Mouse (Mus musculus): Measurements from ENCODE around the gene Gm10428. TPM values are rescaled to one million over a fixed set of nuclear protein-coding genes. Genes with fewer than 3 reads are reported as not detected.

Gm10428 gene
- not detected for polyA plus RNA-seq (2017; shearing (Covaris generic))

DNA sequence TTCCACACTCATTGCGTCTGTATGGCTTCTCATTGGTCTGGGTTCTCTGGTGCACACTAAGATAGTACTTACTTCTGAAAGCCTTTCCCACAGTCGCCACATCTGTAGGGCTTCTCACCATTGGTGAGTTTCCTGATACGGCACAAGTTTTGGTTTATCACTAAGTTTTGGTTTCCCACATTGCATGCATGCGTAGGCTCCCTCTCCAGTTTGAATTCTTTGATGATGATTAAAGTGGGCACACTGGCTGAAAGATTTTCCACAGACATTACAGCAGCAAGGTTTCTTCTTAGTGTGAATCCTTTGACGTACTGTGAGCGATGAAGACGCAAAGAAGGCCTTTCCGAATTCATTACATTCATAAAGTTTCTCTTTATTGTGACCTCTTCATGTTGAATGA lies at the start of gene Gm10428:
Gene Gm10428, plus strand, starts transcription at position 321 of the 400 bp plus-strand sequence.

DNA sequence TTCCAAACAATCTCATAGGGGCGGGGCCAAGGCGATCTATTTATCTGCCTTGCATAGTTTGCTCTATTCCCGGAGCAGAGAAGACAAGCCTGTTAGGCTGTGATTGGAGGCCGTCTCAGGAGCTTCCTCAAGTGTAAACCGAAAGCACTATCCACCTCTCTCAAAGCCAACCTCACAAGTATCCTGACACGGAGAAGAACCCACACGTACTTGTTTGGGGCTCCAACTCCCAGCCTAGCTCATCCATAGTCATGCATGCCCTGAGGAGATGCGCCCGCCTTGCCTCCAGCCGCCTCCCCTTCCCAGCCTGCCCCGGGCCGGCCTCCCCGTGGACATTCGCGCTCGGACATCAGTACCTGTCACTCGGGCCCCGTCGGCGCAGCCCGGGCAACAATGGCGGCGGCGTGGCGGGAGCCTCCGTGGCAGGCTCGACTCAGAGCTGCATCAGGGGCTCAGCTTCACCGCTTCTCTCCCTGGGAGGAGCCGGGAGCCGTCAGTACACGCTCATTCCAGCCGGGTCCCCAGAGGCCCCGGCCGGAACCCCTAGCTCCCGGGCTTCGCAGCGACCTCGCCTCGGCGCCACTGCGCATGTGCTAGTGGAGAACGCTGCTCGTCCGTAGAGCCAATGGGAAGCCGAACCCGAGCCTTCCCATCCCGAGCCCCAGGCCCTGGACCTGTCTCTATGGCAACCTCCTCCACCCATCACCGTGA lies 21.4 kb upstream of the Gm10428 start, which contains the start of gene Zfp287:
Gene Zfp287, minus strand, starts transcription at position 595 of the 711 bp plus-strand sequence.

DNA sequence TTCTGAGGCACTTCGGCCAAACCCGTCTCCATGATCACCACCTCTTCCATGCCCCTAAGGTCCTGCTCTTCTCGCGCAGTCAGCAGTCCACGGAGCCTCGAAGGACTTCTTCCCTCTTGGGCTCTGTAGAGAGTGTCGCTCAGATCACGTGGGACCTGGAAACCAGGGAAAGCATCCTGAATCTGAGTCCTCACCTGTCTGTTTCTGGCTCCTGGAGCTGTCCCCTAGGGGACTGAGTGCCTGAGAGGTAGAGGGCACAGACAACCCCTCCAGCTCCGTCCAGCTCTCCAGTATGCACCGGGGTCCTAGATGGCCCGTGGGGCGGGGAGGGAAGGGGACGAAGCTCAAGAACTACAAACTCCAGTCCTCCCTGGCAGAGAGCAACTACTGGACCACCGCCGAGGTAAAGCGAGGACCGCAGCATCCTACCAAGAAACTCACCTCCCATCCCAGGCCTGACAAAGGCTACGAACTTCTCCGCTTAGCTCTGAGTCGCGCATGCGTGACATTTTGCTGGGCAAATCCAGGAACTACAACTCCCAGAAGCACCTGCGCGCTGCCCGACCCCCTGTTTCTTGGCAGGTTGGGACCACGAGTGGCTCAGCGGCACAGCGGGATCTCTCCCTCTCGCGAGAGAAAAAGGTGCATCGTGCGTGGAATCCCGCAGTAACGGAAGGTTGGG lies 36.2 kb downstream of the Gm10428 start, which contains the start of gene Zfp286:
Gene Zfp286, minus strand, starts transcription at position 528 of the 682 bp plus-strand sequence.

Other genes starting within 250 kb of the Gm10428 start
- 1.9 TPM for gene Cenpv, start 213.8 kb upstream of the Gm10428 start, polyA plus RNA-seq (2017; shearing (Covaris generic))
- gene Ubb, start 201.9 kb upstream of the Gm10428 start, polyA plus RNA-seq (2017; shearing (Covaris generic)), result 2,504 TPM
- gene Trpv2, start 178.6 kb upstream of the Gm10428 start, polyA plus RNA-seq (2017; shearing (Covaris generic)), result 38.1 TPM
- gene Lrrc75a, start 104.6 kb upstream of the Gm10428 start, polyA plus RNA-seq (2017; shearing (Covaris generic)), result 2.7 TPM
- 12.7 TPM for gene Mmgt2, start 104.4 kb upstream of the Gm10428 start, polyA plus RNA-seq (2017; shearing (Covaris generic))
- 20.1 TPM for gene Zfp287, start 21.2 kb upstream of the Gm10428 start, polyA plus RNA-seq (2017; shearing (Covaris generic))
- gene Zfp286, start 36.4 kb downstream of the Gm10428 start, polyA plus RNA-seq (2017; shearing (Covaris generic)), result 0.93 TPM
- gene Trim16, start 67.1 kb downstream of the Gm10428 start, polyA plus RNA-seq (2017; shearing (Covaris generic)), result 2.0 TPM
- 3.5 TPM for gene Fbxw10, start 94.0 kb downstream of the Gm10428 start, polyA plus RNA-seq (2017; shearing (Covaris generic))
- 29.3 TPM for gene Tvp23b, start 126.4 kb downstream of the Gm10428 start, polyA plus RNA-seq (2017; shearing (Covaris generic))
- gene Cdrt4, start 198.1 kb downstream of the Gm10428 start, polyA plus RNA-seq (2017; shearing (Covaris generic)), result not detected

All from naive thymus-derived CD4-positive, alpha-beta T cell, adult 5 months (primary cell).